Mouse (Mus musculus) hindbrain, embryonic 15.5 days (tissue): ENCODE measurements around the gene 4930432K21Rik. TPM values are rescaled to one million over a fixed set of nuclear protein-coding genes. Genes with fewer than 3 reads are reported as not detected.
A peak's percentile ranks its signal among the peaks of the same experiment; 100 is the strongest.

Experiments used
- ATAC-seq: fragments of 200-750 bp; cut with Nextera tagmentation; 2 replicates; pipeline ENCODE4 v1.8.0; 2017; ENCODE audit warnings: low read depth, moderate number of reproducible peaks, moderate TSS enrichment; ENCODE audit not compliant: low FRiP score
- H3K27ac ChIP-seq: fragments of 300-500 bp; sonication (generic); replicated peaks from 2 replicates; pipeline ENCODE4 v1.5.1; 2015; ENCODE audit warnings: mild to moderate bottlenecking, inconsistent platforms
- H3K27me3 ChIP-seq: fragments of 300-500 bp; sonication (generic); 2 replicates; pipeline ENCODE4 v1.6.1; 2015; ENCODE audit warnings: control low read depth, inconsistent platforms
- H3K36me3 ChIP-seq: fragments of 300-500 bp; sonication (generic); 2 replicates; pipeline ENCODE4 v1.6.1; 2015; ENCODE audit warnings: control low read depth, inconsistent platforms
- H3K4me1 ChIP-seq: fragments of 300-500 bp; sonication (generic); replicated peaks from 2 replicates; pipeline ENCODE4 v1.6.1; 2015; ENCODE audit warnings: control low read depth, inconsistent platforms
- H3K4me2 ChIP-seq: fragments of 300-500 bp; sonication (generic); 2 replicates; pipeline ENCODE4 v1.6.1; 2015; ENCODE audit warnings: moderate library complexity, mild to moderate bottlenecking, inconsistent platforms
- H3K4me3 ChIP-seq: fragments of 300-500 bp; sonication (generic); 2 replicates; pipeline ENCODE4 v1.5.1; 2015; ENCODE audit warnings: mild to moderate bottlenecking, inconsistent platforms
- H3K9ac ChIP-seq: fragments of 300-500 bp; sonication (generic); 2 replicates; pipeline ENCODE4 v1.6.1; 2015; ENCODE audit warnings: inconsistent platforms
- H3K9me3 ChIP-seq: fragments of 300-500 bp; sonication (generic); 2 replicates; pipeline ENCODE4 v1.6.1; 2016; ENCODE audit warnings: control low read depth, inconsistent platforms
- WGBS: fragments of 180-500 bp; shearing (Covaris S2); methylation state at CpG from one replicate; pipeline ENCODE4 v1.1.7; 2015; 5-methylcytosine and 5-hydroxymethylcytosine counted together
- polyA plus RNA-seq: library from polyadenylated mRNA; unstranded; fragments of >200 nt; fragmentation: Nextera tagmentation; extraction: Ambion mirVana; gene quantifications from 2 replicates; pipeline ENCODE4 v1.2.1, GENCODE M21; 2015

The 4930432K21Rik gene
- polyA plus RNA-seq, 1 experiment from 2014 or later = 2.3 TPM

DNA sequence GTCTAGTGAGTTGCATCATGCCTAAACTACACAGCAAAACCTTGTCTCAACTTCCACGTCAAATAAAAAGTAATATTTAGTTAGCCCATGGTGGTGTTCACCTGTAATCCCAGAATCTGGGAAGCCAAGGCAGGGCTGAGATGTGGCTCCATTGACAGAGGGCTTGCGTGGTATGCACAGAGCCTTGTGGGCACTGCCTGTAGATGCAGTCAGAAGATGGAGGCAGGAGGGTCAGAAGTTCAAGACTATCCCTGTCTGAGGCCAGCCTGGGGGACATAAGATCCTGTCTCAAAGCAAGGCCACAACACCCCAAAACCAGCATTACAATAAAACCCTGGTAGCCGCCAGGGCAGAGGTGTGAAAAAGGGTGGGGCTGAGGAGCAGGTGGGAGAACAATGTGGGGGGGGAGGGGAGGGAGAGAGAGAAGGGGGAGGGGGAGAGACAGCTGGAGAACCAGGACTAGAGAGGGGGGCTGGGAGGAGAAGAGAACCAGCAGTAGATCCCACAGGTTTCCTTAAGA lies 46.5 kb downstream of the 4930432K21Rik start:
- no peak overlapping the region for H3K4me2 ChIP-seq
- WGBS = 71% methylated on average over 3 of the region's 3 CpGs

DNA sequence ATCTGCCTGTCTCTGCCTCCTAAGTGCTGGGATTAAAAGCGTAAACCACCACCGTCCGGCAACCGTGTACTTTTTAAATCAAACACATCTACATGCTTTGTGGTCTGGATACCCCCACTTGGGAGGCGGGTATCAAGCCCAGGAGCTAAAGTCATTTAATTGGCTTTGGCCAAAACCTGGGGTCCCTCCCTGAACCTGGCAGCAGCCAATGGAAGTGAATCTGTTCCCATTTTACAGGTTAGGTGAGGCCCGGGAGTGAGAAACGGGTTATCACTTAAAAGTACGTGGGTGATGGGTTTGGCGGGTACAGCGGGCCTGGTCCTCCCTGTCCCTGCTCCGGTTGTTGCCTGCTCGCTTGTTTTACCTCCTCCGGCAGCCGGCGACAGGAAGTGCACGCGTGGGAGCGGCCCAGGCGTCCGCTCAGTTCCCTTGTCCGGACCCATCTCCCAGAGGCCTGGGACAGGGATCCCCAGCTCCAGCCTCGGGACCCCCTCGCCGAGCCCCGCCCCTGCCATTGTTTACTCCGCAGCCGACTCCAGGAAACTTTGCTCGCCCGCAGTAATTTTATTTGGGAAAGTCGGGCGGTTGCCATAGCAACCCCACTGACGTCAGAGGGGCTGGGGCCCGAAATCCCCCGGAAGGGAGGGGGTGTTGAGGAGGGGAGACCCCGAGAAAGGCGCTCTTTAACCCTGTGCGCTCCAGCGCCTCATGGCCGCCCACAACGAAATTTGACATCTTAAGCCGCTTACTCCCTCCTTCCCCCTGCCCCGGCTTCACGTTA lies 49.5 kb downstream of the 4930432K21Rik start:
- Histone ChIP-seq H3K27ac (peak overlapping the region; percentile 78), H3K4me3 (peak overlapping the region; percentile 47), H3K4me2 (peak overlapping the region; percentile 73), H3K4me1 (peaks cover 53% of the 10 kb centered on the region), H3K9me3 (no peaks in the 10 kb centered on the region), H3K9ac (peak overlapping the region; percentile 23; the same call in 1 of the 2 replicates), H3K36me3 (no peaks in the 10 kb centered on the region), H3K27me3 (0 out of 2 replicates have a peak, but pooled peaks cover 3% of the 10 kb centered on the region)
- peak; percentile 29 for ATAC-seq
- WGBS = 3% methylated on average over 43 of the region's 43 CpGs

More for the DNA sequence above, 46.5 kb downstream of the 4930432K21Rik start:
- H3K27me3 ChIP-seq = no peaks in the 10 kb centered on the region
- no peak overlapping the region for H3K9ac ChIP-seq
- H3K9me3 ChIP-seq = no peaks in the 10 kb centered on the region
- H3K4me3 ChIP-seq = no peak overlapping the region
- peaks cover 29% of the 10 kb centered on the region for H3K4me1 ChIP-seq
- no peak for ATAC-seq
- H3K36me3 ChIP-seq = no peaks in the 10 kb centered on the region
- no peak overlapping the region for H3K27ac ChIP-seq

DNA sequence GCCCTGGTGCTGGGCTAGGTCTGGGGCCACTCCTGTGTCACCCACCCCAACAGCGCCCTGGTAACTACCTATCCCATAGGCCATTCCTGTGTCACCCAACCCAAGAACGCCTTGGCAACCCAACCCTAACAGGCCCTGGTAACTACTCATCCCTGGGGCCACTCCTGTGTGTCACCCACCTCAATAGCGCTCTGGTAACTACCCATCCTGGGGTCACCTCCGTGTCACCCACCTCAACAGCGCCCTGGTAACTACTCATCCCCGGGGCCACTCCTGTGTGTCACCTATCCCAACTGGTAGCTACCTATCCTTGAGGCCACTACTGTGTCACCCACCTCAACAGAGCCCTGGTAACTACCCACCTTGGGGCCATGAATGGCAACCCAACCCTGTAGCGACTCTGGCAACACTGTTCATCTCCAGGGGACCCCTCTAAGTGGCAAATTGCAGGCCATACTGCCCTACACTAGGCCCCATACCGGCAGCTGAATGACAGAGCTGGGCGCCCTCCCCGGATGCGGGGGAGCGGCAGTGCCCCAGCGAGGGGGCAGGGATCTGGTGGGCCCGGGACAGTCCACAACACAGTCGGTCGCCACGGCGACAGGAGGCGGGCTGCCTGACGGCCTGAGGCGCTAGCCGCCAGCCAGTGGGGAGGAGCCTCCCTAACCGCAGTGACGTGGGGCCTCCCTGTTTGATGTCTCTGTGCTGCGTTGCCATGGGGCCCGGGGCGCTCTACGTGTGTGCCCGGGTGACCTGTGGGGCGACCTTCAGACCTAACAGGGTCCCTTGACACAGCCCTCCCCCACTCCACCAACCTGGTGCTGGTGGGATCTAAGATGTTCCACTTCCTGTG lies 50.3 kb downstream of the 4930432K21Rik start:
- H3K27me3 ChIP-seq = 0 out of 2 replicates have a peak, but pooled peaks cover 3% of the 10 kb centered on the region
- peak overlapping the region; percentile 78 for H3K27ac ChIP-seq
- 3% methylated on average over 30 of the region's 30 CpGs for WGBS
- peaks cover 55% of the 10 kb centered on the region for H3K4me1 ChIP-seq
- H3K4me2 ChIP-seq = peak overlapping the region; percentile 73
- peak; percentile 71 for ATAC-seq
- no peaks in the 10 kb centered on the region for H3K9me3 ChIP-seq
- H3K9ac ChIP-seq = peak overlapping the region; percentile 23
- H3K36me3 ChIP-seq = no peaks in the 10 kb centered on the region
- H3K4me3 ChIP-seq = peak overlapping the region; percentile 47

DNA sequence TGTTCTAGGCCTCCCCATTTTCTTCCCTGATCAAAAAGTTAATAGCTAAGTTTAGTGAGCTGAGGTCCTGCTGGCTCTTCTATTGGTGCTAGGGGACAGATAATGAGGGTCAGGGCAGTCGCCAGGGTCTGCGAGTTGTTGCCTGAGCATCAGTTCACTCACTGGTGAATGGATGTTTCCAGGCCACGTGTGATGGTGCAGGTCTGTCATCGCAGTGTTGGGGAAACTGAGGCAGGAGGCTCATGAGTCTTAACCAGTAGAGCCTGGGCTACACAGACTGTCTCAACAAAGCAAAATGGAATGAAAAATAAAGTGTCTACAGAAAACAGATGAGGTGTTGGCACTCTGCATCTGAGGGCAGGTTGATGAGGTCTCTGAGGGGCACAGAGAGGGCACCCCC lies 51.0 kb downstream of the 4930432K21Rik start:
- Histone ChIP-seq H3K4me1 (peaks cover 62% of the 10 kb centered on the region), H3K4me2 (peak overlapping the region; percentile 73), H3K4me3 (no peak overlapping the region), H3K9me3 (no peaks in the 10 kb centered on the region), H3K36me3 (no peaks in the 10 kb centered on the region), H3K27ac (peak overlapping the region; percentile 78), H3K27me3 (0 out of 2 replicates have a peak, but pooled peaks cover 3% of the 10 kb centered on the region), H3K9ac (no peak overlapping the region)
- 20% methylated on average over 4 of the region's 4 CpGs for WGBS
- no peak for ATAC-seq

DNA sequence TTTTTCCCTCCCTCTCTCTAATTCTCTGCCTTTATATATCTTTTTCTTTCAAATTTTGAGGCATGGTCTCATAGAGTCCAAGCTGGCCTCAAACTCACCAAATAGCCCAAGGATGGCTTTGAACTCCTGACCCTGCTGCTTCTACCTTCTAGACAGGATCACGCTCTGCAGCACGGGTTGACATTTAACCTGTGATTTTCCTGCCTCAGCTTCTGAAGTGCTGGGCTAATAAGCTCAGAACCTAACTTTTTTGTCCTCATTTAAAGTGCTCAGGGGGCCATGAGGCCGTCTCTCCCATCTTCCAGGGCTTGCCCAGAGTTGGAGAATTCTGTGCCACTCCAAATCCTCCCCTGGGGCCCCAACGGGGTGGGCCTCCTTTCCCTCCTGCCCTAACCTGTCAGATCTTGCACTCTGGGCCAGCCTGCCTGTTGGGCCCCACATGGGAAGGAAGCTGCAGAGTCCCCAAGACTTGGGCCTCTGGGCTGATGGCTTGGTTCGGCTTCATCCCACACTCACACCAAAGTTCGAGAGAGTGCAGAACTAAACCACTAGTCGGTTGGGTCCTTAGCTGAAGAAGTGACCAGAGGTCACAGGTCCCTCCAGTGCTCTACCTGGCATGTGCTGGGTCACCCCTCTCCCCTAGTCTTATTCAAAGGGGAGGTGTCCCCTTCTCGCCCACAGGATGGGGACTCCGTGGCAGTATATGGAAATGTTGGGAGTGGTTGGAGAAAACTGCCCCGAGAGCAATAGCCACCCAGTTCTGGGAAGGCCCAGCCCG lies 51.7 kb downstream of the 4930432K21Rik start:
- Histone ChIP-seq H3K4me2 (no peak overlapping the region), H3K9ac (no peak overlapping the region), H3K4me3 (no peak overlapping the region), H3K9me3 (no peaks in the 10 kb centered on the region), H3K27me3 (0 out of 2 replicates have a peak, but pooled peaks cover 3% of the 10 kb centered on the region), H3K4me1 (peaks cover 67% of the 10 kb centered on the region), H3K27ac (peak overlapping the region; percentile 78), H3K36me3 (no peaks in the 10 kb centered on the region)
- WGBS = 57% methylated on average over 11 of the region's 11 CpGs
- ATAC-seq = no peak

DNA sequence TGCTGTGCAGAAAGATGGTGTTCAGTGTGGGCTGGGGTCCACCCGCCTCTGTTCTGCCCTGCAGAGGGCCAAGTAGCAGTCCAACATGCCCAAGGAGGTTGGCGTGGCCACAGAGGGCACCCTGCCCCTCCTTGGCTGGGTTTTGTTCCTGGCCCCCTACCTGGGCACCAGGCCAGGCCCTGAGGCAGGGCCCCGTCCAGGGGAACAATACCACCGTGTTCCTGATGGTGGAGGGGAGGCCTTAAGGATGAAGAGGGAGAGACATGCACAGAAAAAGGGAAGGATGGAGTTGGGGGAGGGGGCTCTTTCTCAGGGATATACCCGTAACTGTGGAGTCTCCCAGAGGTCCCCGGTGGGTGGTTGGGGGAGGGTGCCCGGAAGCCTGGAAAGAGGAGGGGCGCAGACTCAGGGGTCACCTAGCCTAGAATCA lies 52.3 kb downstream of the 4930432K21Rik start:
- H3K27me3 ChIP-seq = 0 out of 2 replicates have a peak, but pooled peaks cover 3% of the 10 kb centered on the region
- H3K9ac ChIP-seq = peak overlapping the region; percentile 38; the same call in 1 of the 2 replicates
- H3K36me3 ChIP-seq = no peaks in the 10 kb centered on the region
- peak overlapping the region; percentile 75 for H3K27ac ChIP-seq
- ATAC-seq = no peak; the same call in 1 of the 2 replicates
- no peaks in the 10 kb centered on the region for H3K9me3 ChIP-seq
- peaks cover 67% of the 10 kb centered on the region for H3K4me1 ChIP-seq
- 19% methylated on average over 8 of the region's 8 CpGs for WGBS
- peak overlapping the region; percentile 45; the same call in 1 of the 2 replicates for H3K4me3 ChIP-seq
- peak overlapping the region; percentile 81 for H3K4me2 ChIP-seq

DNA sequence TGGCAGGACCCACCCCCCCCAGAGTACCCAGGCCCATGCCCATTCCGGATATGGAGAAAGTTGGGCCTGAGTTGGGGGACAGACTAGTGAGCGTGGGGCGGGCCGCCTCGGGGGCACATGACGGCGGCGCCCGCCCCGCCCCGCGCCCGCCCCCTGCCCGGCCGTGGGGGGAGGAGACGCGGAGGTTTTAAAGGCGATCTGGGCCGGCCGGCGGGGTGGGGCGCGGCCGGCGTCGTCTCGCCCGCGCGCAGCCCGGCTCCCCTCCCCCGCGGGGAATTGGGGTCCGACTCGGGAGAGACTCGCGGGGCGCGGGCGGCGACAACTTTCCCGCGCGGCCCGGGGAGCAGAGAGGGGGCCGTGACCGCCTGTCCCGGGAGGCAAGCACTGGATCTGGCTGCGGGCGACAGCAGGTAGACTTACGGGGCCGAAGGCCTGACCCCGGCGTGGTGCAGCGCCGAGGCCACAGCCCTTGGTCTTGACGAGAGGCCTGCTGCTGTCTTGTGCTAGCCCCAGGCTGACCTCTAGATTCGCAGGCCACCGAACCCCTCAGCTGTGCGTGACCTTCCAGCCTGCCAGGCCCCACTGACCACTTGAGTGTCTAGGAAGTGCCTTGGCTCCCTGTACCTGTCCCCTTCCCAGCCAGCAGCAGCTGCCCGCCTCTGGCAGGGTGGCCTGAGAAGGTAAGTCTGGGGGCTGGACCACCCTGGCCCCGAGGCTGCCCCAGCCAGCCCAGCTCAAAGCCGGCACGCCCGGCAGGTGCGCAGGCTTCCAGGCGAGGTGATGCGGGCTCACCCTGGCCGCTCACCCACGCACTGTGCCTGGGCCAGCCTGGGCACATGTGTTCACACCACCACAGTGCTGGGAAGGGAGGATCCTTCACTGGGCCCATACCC lies 53.1 kb downstream of the 4930432K21Rik start:
- H3K27ac ChIP-seq = peak overlapping the region; percentile 75
- H3K4me2 ChIP-seq = peak overlapping the region; percentile 81
- H3K27me3 ChIP-seq = 0 out of 2 replicates have a peak, but pooled peaks cover 3% of the 10 kb centered on the region
- peak overlapping the region; percentile 38 for H3K9ac ChIP-seq
- H3K4me3 ChIP-seq = peak overlapping the region; percentile 45
- no peak; the same call in 1 of the 2 replicates for ATAC-seq
- no peaks in the 10 kb centered on the region for H3K36me3 ChIP-seq
- H3K4me1 ChIP-seq = peaks cover 67% of the 10 kb centered on the region
- no peaks in the 10 kb centered on the region for H3K9me3 ChIP-seq
- WGBS = 10% methylated on average over 65 of the region's 70 CpGs

DNA sequence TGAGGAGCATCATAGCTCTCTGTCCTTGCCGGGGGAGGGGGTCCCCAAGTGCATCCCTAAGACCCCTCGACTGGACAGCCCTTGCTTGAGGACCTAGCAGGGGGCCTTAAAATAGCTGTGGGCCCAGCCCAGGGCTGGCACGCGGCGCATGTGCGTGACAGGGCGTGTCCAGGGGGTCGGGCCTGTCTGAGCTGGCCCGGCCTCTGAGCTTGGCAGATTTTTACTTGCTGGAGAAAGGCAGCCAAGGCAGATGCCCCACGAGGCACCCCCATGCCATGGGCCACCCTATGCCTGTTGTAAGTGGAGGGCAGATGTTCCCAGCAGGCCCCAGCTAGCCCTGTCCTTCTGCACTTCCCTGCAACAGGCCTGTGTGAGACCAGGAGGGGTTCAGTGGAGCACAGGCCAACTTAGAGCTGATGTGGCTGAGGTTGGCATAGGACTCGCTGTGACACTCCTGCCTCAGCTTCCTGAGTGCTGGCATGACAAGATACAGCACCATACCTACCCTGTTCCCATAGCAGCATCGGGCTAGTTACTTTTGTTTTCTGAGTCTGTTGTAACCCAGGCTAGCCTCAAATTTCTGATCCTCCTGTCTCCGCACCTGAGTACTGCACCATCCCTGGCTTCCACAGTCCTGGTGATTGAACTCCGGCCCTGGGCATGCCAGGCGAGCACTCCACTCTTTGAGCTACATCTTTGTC lies 53.9 kb downstream of the 4930432K21Rik start:
- Histone ChIP-seq H3K4me3 (peak overlapping the region; percentile 45), H3K36me3 (no peaks in the 10 kb centered on the region), H3K27ac (peak overlapping the region; percentile 75), H3K4me2 (peak overlapping the region; percentile 81), H3K9me3 (no peaks in the 10 kb centered on the region), H3K4me1 (peaks cover 67% of the 10 kb centered on the region), H3K9ac (peak overlapping the region; percentile 38), H3K27me3 (0 out of 2 replicates have a peak, but pooled peaks cover 3% of the 10 kb centered on the region)
- 63% methylated on average over 15 of the region's 15 CpGs for WGBS
- ATAC-seq = no peak

DNA sequence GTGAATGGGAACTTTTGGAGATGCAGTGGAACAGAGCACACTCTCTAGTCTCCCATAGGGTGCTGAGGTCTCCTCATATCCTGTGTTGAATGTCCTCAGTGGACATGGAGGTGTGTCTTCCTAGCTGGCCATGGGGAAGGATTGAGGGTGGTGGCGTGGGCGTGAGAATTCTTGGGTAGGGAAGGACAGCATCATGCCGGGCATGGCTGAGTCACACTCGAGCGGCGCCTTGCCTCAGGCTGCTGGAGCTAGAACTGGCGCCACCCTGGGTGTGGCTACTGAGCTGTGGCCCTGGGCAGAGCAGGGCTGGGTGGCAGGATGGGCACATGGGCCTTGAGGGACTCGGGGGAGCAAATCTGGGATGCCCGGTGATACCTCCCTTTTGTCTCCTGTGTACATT lies 54.6 kb downstream of the 4930432K21Rik start:
- Histone ChIP-seq H3K9ac (no peak overlapping the region), H3K4me3 (no peak overlapping the region), H3K9me3 (no peaks in the 10 kb centered on the region), H3K27me3 (0 out of 2 replicates have a peak, but pooled peaks cover 3% of the 10 kb centered on the region), H3K27ac (no peak overlapping the region), H3K4me1 (peaks cover 62% of the 10 kb centered on the region), H3K36me3 (no peaks in the 10 kb centered on the region), H3K4me2 (peak overlapping the region; percentile 81)
- ATAC-seq = no peak
- WGBS = 93% methylated on average over 9 of the region's 9 CpGs
